Mouse (Mus musculus): ENCODE results near the gene Ier3. TPM values are rescaled to one million over a fixed set of nuclear protein-coding genes. Genes with fewer than 3 reads are reported as not detected.

Gene Ier3
- polyA plus RNA-seq, 1 experiment, result 3.7 TPM

- no peak overlapping the region for H3K4me3 ChIP-seq (ENCODE audit: extremely low read depth, insufficient read depth, insufficient read length)
- H3K27me3 ChIP-seq (ENCODE audit: control insufficient read depth, insufficient read depth, low read length), result no peaks in the 10 kb centered on the region
- TF ChIP-seq POLR2A (IDR thresholded peaks at IDR 0.05; ENCODE audit: low read depth, low read length) (no peak), CTCF (IDR thresholded peaks at IDR 0.05; ENCODE audit: extremely low read depth, insufficient read depth, insufficient read length, insufficient replicate concordance) (no peak)
- peaks cover 1% of the 10 kb centered on the region; the same call in 1 of the 2 replicates for H3K4me1 ChIP-seq (ENCODE audit: control insufficient read depth, insufficient read depth, insufficient read length)
- no peak overlapping the region for H3K27ac ChIP-seq (ENCODE audit: insufficient read depth, low read length)
- peaks cover 22% of the 10 kb centered on the region for H3K36me3 ChIP-seq (ENCODE audit: control insufficient read depth, insufficient read depth, low read length)
- 76% methylated on average over 26 of the region's 26 CpGs for WGBS
- no peak for DNase-seq (ENCODE audit: low read depth in 1 of 2, low spot score in 2 of 2)
These were observed 13.4 kb downstream of the Ier3 start for GRCm38 (mm10) chr17:35834696-35835422.

- Histone ChIP-seq H3K27me3 (ENCODE audit: control insufficient read depth, insufficient read depth, low read length) (no peaks in the 10 kb centered on the region), H3K4me1 (ENCODE audit: control insufficient read depth, insufficient read depth, insufficient read length) (no peaks in the 10 kb centered on the region), H3K4me3 (ENCODE audit: extremely low read depth, insufficient read depth, insufficient read length) (no peak overlapping the region), H3K36me3 (ENCODE audit: control insufficient read depth, insufficient read depth, low read length) (peaks cover 22% of the 10 kb centered on the region), H3K27ac (ENCODE audit: insufficient read depth, low read length) (no peak overlapping the region)
- TF ChIP-seq POLR2A (IDR thresholded peaks at IDR 0.05; ENCODE audit: low read depth, low read length) (no peak), CTCF (IDR thresholded peaks at IDR 0.05; ENCODE audit: extremely low read depth, insufficient read depth, insufficient read length, insufficient replicate concordance) (no peak)
- 78% methylated on average over 26 of the region's 26 CpGs for WGBS
- no peak for DNase-seq (ENCODE audit: low read depth in 1 of 2, low spot score in 2 of 2)
These were observed 14.1 kb downstream of the Ier3 start for GRCm38 (mm10) chr17:35835424-35836140.

GRCm38 (mm10) chr17:35836178-35836965 is 14.9 kb downstream of the Ier3 start:
- peak; percentile 69 to 78 for DNase-seq (ENCODE audit: low read depth in 1 of 2, low spot score in 2 of 2)
- peaks cover 22% of the 10 kb centered on the region for H3K36me3 ChIP-seq (ENCODE audit: control insufficient read depth, insufficient read depth, low read length)
- no peaks in the 10 kb centered on the region for H3K4me1 ChIP-seq (ENCODE audit: control insufficient read depth, insufficient read depth, insufficient read length)
- peak overlapping the region; percentile 84 for H3K27ac ChIP-seq (ENCODE audit: insufficient read depth, low read length)
- H3K4me3 ChIP-seq (ENCODE audit: extremely low read depth, insufficient read depth, insufficient read length), result peak overlapping the region; percentile 68
- H3K27me3 ChIP-seq (ENCODE audit: control insufficient read depth, insufficient read depth, low read length), result no peaks in the 10 kb centered on the region
- WGBS, result 8% methylated on average over 24 of the region's 24 CpGs
- peak; percentile 50; the same call in 1 of the 2 replicates for TF ChIP-seq CTCF (IDR thresholded peaks at IDR 0.05; ENCODE audit: extremely low read depth, insufficient read depth, insufficient read length, insufficient replicate concordance)
- TF ChIP-seq POLR2A (IDR thresholded peaks at IDR 0.05; ENCODE audit: low read depth, low read length), result no peak

- H3K27ac ChIP-seq (ENCODE audit: insufficient read depth, low read length), result peak overlapping the region; percentile 84
- no peak for TF ChIP-seq POLR2A (IDR thresholded peaks at IDR 0.05; ENCODE audit: low read depth, low read length)
- no peak for TF ChIP-seq CTCF (IDR thresholded peaks at IDR 0.05; ENCODE audit: extremely low read depth, insufficient read depth, insufficient read length, insufficient replicate concordance)
- peaks cover 22% of the 10 kb centered on the region for H3K36me3 ChIP-seq (ENCODE audit: control insufficient read depth, insufficient read depth, low read length)
- no peaks in the 10 kb centered on the region for H3K27me3 ChIP-seq (ENCODE audit: control insufficient read depth, insufficient read depth, low read length)
- WGBS, result 1% methylated on average over 25 of the region's 25 CpGs
- H3K4me3 ChIP-seq (ENCODE audit: extremely low read depth, insufficient read depth, insufficient read length), result peak overlapping the region; percentile 68
- H3K4me1 ChIP-seq (ENCODE audit: control insufficient read depth, insufficient read depth, insufficient read length), result no peaks in the 10 kb centered on the region
- DNase-seq (ENCODE audit: low read depth in 1 of 2, low spot score in 2 of 2), result peak in 1 of 2 experiments; percentile 83
These were observed 15.5 kb downstream of the Ier3 start for GRCm38 (mm10) chr17:35836991-35837422.

- peak overlapping the region; percentile 68 for H3K4me3 ChIP-seq (ENCODE audit: extremely low read depth, insufficient read depth, insufficient read length)
- peaks cover 22% of the 10 kb centered on the region for H3K36me3 ChIP-seq (ENCODE audit: control insufficient read depth, insufficient read depth, low read length)
- peak in 1 of 2 experiments; percentile 51 for DNase-seq (ENCODE audit: low read depth in 1 of 2, low spot score in 2 of 2)
- no peaks in the 10 kb centered on the region for H3K27me3 ChIP-seq (ENCODE audit: control insufficient read depth, insufficient read depth, low read length)
- no peaks in the 10 kb centered on the region for H3K4me1 ChIP-seq (ENCODE audit: control insufficient read depth, insufficient read depth, insufficient read length)
- WGBS, result under 1% methylated on average over 18 of the region's 18 CpGs
- no peak for TF ChIP-seq CTCF (IDR thresholded peaks at IDR 0.05; ENCODE audit: extremely low read depth, insufficient read depth, insufficient read length, insufficient replicate concordance)
- no peak for TF ChIP-seq POLR2A (IDR thresholded peaks at IDR 0.05; ENCODE audit: low read depth, low read length)
- peak overlapping the region; percentile 84 for H3K27ac ChIP-seq (ENCODE audit: insufficient read depth, low read length)
These were observed 16.0 kb downstream of the Ier3 start for GRCm38 (mm10) chr17:35837487-35837886.

- WGBS, result 2% methylated on average over 29 of the region's 29 CpGs
- H3K4me3 ChIP-seq (ENCODE audit: extremely low read depth, insufficient read depth, insufficient read length), result peak within 1 kb of the TSS; percentile 68
- H3K4me1 ChIP-seq (ENCODE audit: control insufficient read depth, insufficient read depth, insufficient read length), result no peaks in the 10 kb centered on the region
- peaks cover 22% of the 10 kb centered on the region for H3K36me3 ChIP-seq (ENCODE audit: control insufficient read depth, insufficient read depth, low read length)
- no peak for TF ChIP-seq CTCF (IDR thresholded peaks at IDR 0.05; ENCODE audit: extremely low read depth, insufficient read depth, insufficient read length, insufficient replicate concordance)
- peak; percentile 96 for TF ChIP-seq POLR2A (IDR thresholded peaks at IDR 0.05; ENCODE audit: low read depth, low read length)
- no peaks in the 10 kb centered on the region for H3K27me3 ChIP-seq (ENCODE audit: control insufficient read depth, insufficient read depth, low read length)
- peak within 1 kb of the TSS; percentile 84 for H3K27ac ChIP-seq (ENCODE audit: insufficient read depth, low read length)
- DNase-seq (ENCODE audit: low read depth in 1 of 2, low spot score in 2 of 2), result peak; percentile 81 to 95
These were observed 16.6 kb downstream of the Ier3 start, which contains the start of gene Tubb5 for GRCm38 (mm10) chr17:35838122-35838544. TSS of gene Tubb5 (minus strand) at chr17:35838306.

Measured in spleen, adult 2 months (tissue).